ENCODE assay signal across 23 mouse cellular contexts in the genomic region with DNA sequence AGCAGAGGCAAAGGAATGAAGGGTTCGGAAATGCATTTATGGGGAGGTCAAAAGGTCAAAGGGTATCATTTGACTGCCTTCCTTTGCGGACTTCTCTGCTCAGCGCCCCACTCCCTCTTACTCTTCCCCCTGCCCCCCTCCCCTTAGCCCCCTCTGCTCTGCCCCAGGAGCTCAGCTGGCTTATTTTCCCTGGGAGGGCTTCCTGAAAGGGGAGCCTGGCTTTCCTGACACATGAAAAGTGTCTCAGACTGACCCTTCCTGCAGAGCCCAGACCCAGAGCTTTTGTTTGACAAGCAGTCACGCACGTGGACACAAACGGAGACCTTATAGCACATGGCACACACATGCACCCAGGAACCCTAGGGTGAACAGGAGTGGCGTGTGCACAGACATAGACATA. TPM values are rescaled to one million over a fixed set of nuclear protein-coding genes. Genes with fewer than 3 reads are reported as not detected.
DNase-seq lines count a peak whose midpoint lies in the region; ATAC-seq lines count a peak whose summit lies in the region.
"Had no signal": no experiment of that assay in that cellular context is flagged by ENCODE, and none has a peak within 500 bp of the region (broad histone marks: within the 10 kb centered on the region; RNA-seq: fewer than 3 reads in every experiment).

No protein-coding gene starts in this region.

- ATAC-seq in hindbrain, embryonic 12.5 days (ENCODE audit: low FRiP score) = no peak
- no peak for ATAC-seq in hindbrain, embryonic 14.5 days (ENCODE audit: low FRiP score)
- no peak for ATAC-seq in neural tube, embryonic 12.5 days (ENCODE audit: low FRiP score, low read depth)
- no peak for ATAC-seq in neural tube, embryonic 15.5 days (ENCODE audit: low FRiP score)
- ATAC-seq in embryonic facial prominence, embryonic 13.5 days (ENCODE audit: insufficient number of reproducible peaks, insufficient read depth, low FRiP score, low TSS enrichment, low read depth) = no peak
- ATAC-seq: forebrain, postnatal 0 days; Patski had no signal

- H3K4me1 ChIP-seq in hindbrain, embryonic 12.5 days = peaks cover 28% of the 10 kb centered on the region
- 0 out of 2 replicates have a peak, but pooled peaks cover 5% of the 10 kb centered on the region for H3K4me1 ChIP-seq in hindbrain, embryonic 14.5 days (replicated peaks; ENCODE audit: control insufficient read depth, insufficient read depth, low read length)
- peaks cover 24% of the 10 kb centered on the region for H3K4me1 ChIP-seq in neural tube, embryonic 12.5 days
- H3K4me1 ChIP-seq in neural tube, embryonic 15.5 days = peaks cover 15% of the 10 kb centered on the region
- H3K4me1 ChIP-seq in embryonic facial prominence, embryonic 13.5 days = peaks cover 57% of the 10 kb centered on the region
- H3K4me1 ChIP-seq: liver, embryonic 15.5 days had no signal

- no peak overlapping the region for H3K4me3 ChIP-seq in hindbrain, embryonic 12.5 days
- no peak overlapping the region for H3K4me3 ChIP-seq in hindbrain, embryonic 14.5 days (replicated peaks; ENCODE audit: low read length)
- H3K4me3 ChIP-seq in neural tube, embryonic 12.5 days = no peak overlapping the region
- no peak overlapping the region for H3K4me3 ChIP-seq in neural tube, embryonic 15.5 days (replicated peaks)
- H3K4me3 ChIP-seq in embryonic facial prominence, embryonic 13.5 days = no peak overlapping the region
- H3K4me3 ChIP-seq: gastrocnemius, adult 2 months; hindbrain, embryonic 15.5 days; liver, embryonic 15.5 days; megakaryocyte, embryonic 14.5 days had no signal

- no peak overlapping the region for H3K9ac ChIP-seq in hindbrain, embryonic 12.5 days
- no peak overlapping the region for H3K9ac ChIP-seq in hindbrain, embryonic 14.5 days
- no peak overlapping the region for H3K9ac ChIP-seq in neural tube, embryonic 12.5 days
- H3K9ac ChIP-seq in neural tube, embryonic 15.5 days (replicated peaks) = no peak overlapping the region
- H3K9ac ChIP-seq in embryonic facial prominence, embryonic 13.5 days = peak overlapping the region; percentile 36; the same call in 1 of the 2 replicates
- H3K9ac ChIP-seq: forebrain, postnatal 0 days; hindbrain, embryonic 15.5 days; liver, embryonic 15.5 days had no signal

- no peak overlapping the region for H3K4me2 ChIP-seq in hindbrain, embryonic 12.5 days (replicated peaks)
- H3K4me2 ChIP-seq in hindbrain, embryonic 14.5 days (replicated peaks) = no peak overlapping the region
- 0 out of 2 replicates have a peak overlapping the region, but pooled peaks have one; percentile 1 for H3K4me2 ChIP-seq in neural tube, embryonic 12.5 days (replicated peaks)
- H3K4me2 ChIP-seq in neural tube, embryonic 15.5 days = no peak overlapping the region
- no peak overlapping the region for H3K4me2 ChIP-seq in embryonic facial prominence, embryonic 13.5 days
- H3K4me2 ChIP-seq: hindbrain, embryonic 15.5 days; liver, embryonic 15.5 days had no signal

- peaks cover 4% of the 10 kb centered on the region; the same call in 1 of the 2 replicates for H3K27me3 ChIP-seq in hindbrain, embryonic 12.5 days
- 0 out of 2 replicates have a peak, but pooled peaks cover 8% of the 10 kb centered on the region for H3K27me3 ChIP-seq in hindbrain, embryonic 14.5 days (ENCODE audit: control insufficient read depth, insufficient read depth, low read length)
- H3K27me3 ChIP-seq in neural tube, embryonic 12.5 days (replicated peaks) = no peaks in the 10 kb centered on the region; the same call in 1 of the 2 replicates
- no peaks in the 10 kb centered on the region for H3K27me3 ChIP-seq in neural tube, embryonic 15.5 days (replicated peaks)
- no peaks in the 10 kb centered on the region for H3K27me3 ChIP-seq in embryonic facial prominence, embryonic 13.5 days
- H3K27me3 ChIP-seq: Patski had no signal

- H3K27ac ChIP-seq in hindbrain, embryonic 12.5 days = peak overlapping the region; percentile 48
- H3K27ac ChIP-seq in hindbrain, embryonic 14.5 days = no peak overlapping the region
- no peak overlapping the region for H3K27ac ChIP-seq in neural tube, embryonic 12.5 days
- H3K27ac ChIP-seq in neural tube, embryonic 15.5 days (replicated peaks) = no peak overlapping the region
- H3K27ac ChIP-seq in embryonic facial prominence, embryonic 13.5 days = peak overlapping the region; percentile 57
- H3K27ac ChIP-seq: gastrocnemius, adult 2 months; hindbrain, embryonic 15.5 days; liver, embryonic 15.5 days had no signal

- no peak for DNase-seq in hindbrain, embryonic 14.5 days (ENCODE audit: low spot score)
- DNase-seq in ovary, postnatal 10 days (ENCODE audit: low spot score) = no peak
- DNase-seq in adrenal gland, adult 18-20 months (ENCODE audit: low spot score in 2 of 2) = no peak
- DNase-seq: adrenal gland, postnatal 36 days; cerebellum, adult 2 months; forebrain, postnatal 0 days; gastrocnemius, adult 2 months; kidney, adult 18-20 months; lung, postnatal 10 days; thymus, adult 2 months had no signal

- H3K36me3 ChIP-seq in hindbrain, embryonic 12.5 days = no peaks in the 10 kb centered on the region
- H3K36me3 ChIP-seq in hindbrain, embryonic 14.5 days (replicated peaks; ENCODE audit: control insufficient read depth, insufficient read depth) = no peaks in the 10 kb centered on the region
- no peaks in the 10 kb centered on the region for H3K36me3 ChIP-seq in neural tube, embryonic 12.5 days
- no peaks in the 10 kb centered on the region for H3K36me3 ChIP-seq in neural tube, embryonic 15.5 days
- H3K36me3 ChIP-seq in embryonic facial prominence, embryonic 13.5 days = no peaks in the 10 kb centered on the region
- H3K36me3 ChIP-seq: hindbrain, embryonic 15.5 days; liver, embryonic 15.5 days had no signal

- WGBS in hindbrain, embryonic 12.5 days = 4% methylated on average over 7 of the region's 7 CpGs
- 11% methylated on average over 7 of the region's 7 CpGs for WGBS in hindbrain, embryonic 14.5 days
- 10% methylated on average over 7 of the region's 7 CpGs for WGBS in neural tube, embryonic 12.5 days
- 15% methylated on average over 6 of the region's 7 CpGs for WGBS in neural tube, embryonic 15.5 days
- 17% methylated on average over 7 of the region's 7 CpGs for WGBS in embryonic facial prominence, embryonic 13.5 days

- no peaks in the 10 kb centered on the region for H3K9me3 ChIP-seq in hindbrain, embryonic 12.5 days (replicated peaks)
- H3K9me3 ChIP-seq in hindbrain, embryonic 14.5 days (ENCODE audit: control insufficient read depth, low read length) = no peaks in the 10 kb centered on the region
- no peaks in the 10 kb centered on the region for H3K9me3 ChIP-seq in neural tube, embryonic 12.5 days
- no peaks in the 10 kb centered on the region for H3K9me3 ChIP-seq in neural tube, embryonic 15.5 days (replicated peaks)
- H3K9me3 ChIP-seq in embryonic facial prominence, embryonic 13.5 days = no peaks in the 10 kb centered on the region
- H3K9me3 ChIP-seq: hindbrain, embryonic 15.5 days; liver, embryonic 15.5 days had no signal

RNA-seq across cellular contexts. Expression of a gene that starts 26.5 kb away (rescaled TPM):
- 39.9 and 40.8 TPM in 2 replicates for polyA plus RNA-seq in hindbrain, embryonic 12.5 days (2016; fragmentation: Nextera tagmentation; extraction: Ambion mirVana)
- 8.2 and 9.2 TPM in 2 replicates for polyA plus RNA-seq in hindbrain, embryonic 14.5 days (2014; fragmentation: Nextera tagmentation; extraction: Ambion mirVana)
- polyA plus RNA-seq in neural tube, embryonic 12.5 days (2016; fragmentation: Nextera tagmentation; extraction: Ambion mirVana) = 38.2 and 44.0 TPM in 2 replicates
- polyA plus RNA-seq in neural tube, embryonic 15.5 days (2015; fragmentation: Nextera tagmentation; extraction: Ambion mirVana) = 8.0 and 10.8 TPM in 2 replicates
- polyA plus RNA-seq in embryonic facial prominence, embryonic 13.5 days (2015; fragmentation: Nextera tagmentation; extraction: Ambion mirVana) = 63.0 and 67.8 TPM in 2 replicates
- 1 to 10 TPM; 2.6 to 3.6 TPM for total RNA-seq in adrenal gland, adult 18-20 months (2021)
- total RNA-seq: common myeloid progenitor, adult 5-6 weeks; granulocyte monocyte progenitor cell, adult 5-6 weeks had no signal

RNA-seq across cellular contexts. Expression of a gene that starts 32.8 kb away (rescaled TPM):
- 0.82 and 1.1 TPM in 2 replicates for polyA plus RNA-seq in hindbrain, embryonic 12.5 days (2016; fragmentation: Nextera tagmentation; extraction: Ambion mirVana)
- polyA plus RNA-seq in hindbrain, embryonic 14.5 days (2014; fragmentation: Nextera tagmentation; extraction: Ambion mirVana) = 0.16 TPM in 1 of 2 replicates, not detected in the other
- 0.58 and 0.60 TPM in 2 replicates for polyA plus RNA-seq in neural tube, embryonic 12.5 days (2016; fragmentation: Nextera tagmentation; extraction: Ambion mirVana)
- 0.19 and 0.27 TPM in 2 replicates for polyA plus RNA-seq in neural tube, embryonic 15.5 days (2015; fragmentation: Nextera tagmentation; extraction: Ambion mirVana)
- 0.45 and 0.79 TPM in 2 replicates for polyA plus RNA-seq in embryonic facial prominence, embryonic 13.5 days (2015; fragmentation: Nextera tagmentation; extraction: Ambion mirVana)
- total RNA-seq in adrenal gland, adult 18-20 months (2021) = not detected
- total RNA-seq: adrenal gland, postnatal 36 days; common myeloid progenitor, adult 5-6 weeks; forebrain, postnatal 0 days; gastrocnemius, adult 2 months; granulocyte monocyte progenitor cell, adult 5-6 weeks; layer of hippocampus, postnatal 25 days; left cerebral cortex, postnatal 25 days had no signal
- polyA plus RNA-seq: cerebellum, adult 2 months; small intestine, adult 2 months; thymus, adult 2 months had no signal

RNA-seq across cellular contexts. Expression of a gene that starts 51.5 kb away (rescaled TPM):
- polyA plus RNA-seq in hindbrain, embryonic 12.5 days (2016; fragmentation: Nextera tagmentation; extraction: Ambion mirVana) = 4.3 and 4.8 TPM in 2 replicates
- 3.7 and 4.3 TPM in 2 replicates for polyA plus RNA-seq in hindbrain, embryonic 14.5 days (2014; fragmentation: Nextera tagmentation; extraction: Ambion mirVana)
- polyA plus RNA-seq in neural tube, embryonic 12.5 days (2016; fragmentation: Nextera tagmentation; extraction: Ambion mirVana) = 5.7 and 7.3 TPM in 2 replicates
- polyA plus RNA-seq in neural tube, embryonic 15.5 days (2015; fragmentation: Nextera tagmentation; extraction: Ambion mirVana) = 6.6 and 7.1 TPM in 2 replicates
- 16.1 and 17.0 TPM in 2 replicates for polyA plus RNA-seq in embryonic facial prominence, embryonic 13.5 days (2015; fragmentation: Nextera tagmentation; extraction: Ambion mirVana)
- total RNA-seq in adrenal gland, adult 18-20 months (2021) = not detected
- total RNA-seq: common myeloid progenitor, adult 5-6 weeks; gastrocnemius, adult 2 months; granulocyte monocyte progenitor cell, adult 5-6 weeks had no signal
- polyA plus RNA-seq: Patski had no signal

Comparison
In these comparisons a context has a peak if more than half of its experiments do, and no peak if none do; other contexts are left out.
1. H3K27ac ChIP-seq: peak in hindbrain, embryonic 12.5 days (single experiment) and embryonic facial prominence, embryonic 13.5 days (single experiment); none in hindbrain, embryonic 14.5 days (single experiment), neural tube, embryonic 12.5 days (single experiment) and neural tube, embryonic 15.5 days (single experiment).